ENCODE assay signal across 8 mouse cellular contexts in genomic region chr14:52018248-52019050, GRCm38 (mm10). TPM values are rescaled to one million over a fixed set of nuclear protein-coding genes. Genes with fewer than 3 reads are reported as not detected.
DNase-seq lines count a peak whose midpoint lies in the region; ATAC-seq and TF ChIP-seq lines count a peak whose summit lies in the region.

No protein-coding gene starts in this region.

- H3K36me3 ChIP-seq in kidney, embryonic 14.5 days (ENCODE audit: control insufficient read depth, insufficient read depth, low read length): no peaks in the 10 kb centered on the region
- H3K36me3 ChIP-seq in hindbrain, embryonic 11.5 days (ENCODE audit: control insufficient read depth, insufficient read depth, low read length): no peaks in the 10 kb centered on the region
- H3K36me3 ChIP-seq in midbrain, embryonic 15.5 days (replicated peaks): no peaks in the 10 kb centered on the region

- TF ChIP-seq POLR2A in bone marrow macrophage, adult 2 months (IDR thresholded peaks at IDR 0.05; ENCODE audit: borderline replicate concordance, low read depth, low read length): 0 out of 2 replicates have a peak, but pooled peaks have one; percentile 2

- H3K4me2 ChIP-seq in kidney, embryonic 14.5 days (replicated peaks; ENCODE audit: low read depth, low read length): peak overlapping the region; percentile 59
- H3K4me2 ChIP-seq in hindbrain, embryonic 11.5 days (replicated peaks; ENCODE audit: low read depth, low read length): peak overlapping the region; percentile 60
- peak overlapping the region; percentile 54 for H3K4me2 ChIP-seq in midbrain, embryonic 15.5 days

- H3K9me3 ChIP-seq in kidney, embryonic 14.5 days (ENCODE audit: control insufficient read depth, low read length): no peaks in the 10 kb centered on the region
- no peaks in the 10 kb centered on the region for H3K9me3 ChIP-seq in hindbrain, embryonic 11.5 days (ENCODE audit: control insufficient read depth, low read length)
- H3K9me3 ChIP-seq in midbrain, embryonic 15.5 days: no peaks in the 10 kb centered on the region

- intact Hi-C loops in left cerebral cortex, postnatal 14 days (cut with DNase I): no loop called here

- peak overlapping the region; percentile 92; the same call in 1 of the 2 replicates for H3K9ac ChIP-seq in kidney, embryonic 14.5 days (ENCODE audit: low read depth, low read length)
- H3K9ac ChIP-seq in hindbrain, embryonic 11.5 days (ENCODE audit: low read depth, low read length): peak overlapping the region; percentile 92; the same call in 1 of the 2 replicates
- H3K9ac ChIP-seq in midbrain, embryonic 15.5 days: peak overlapping the region; percentile 52; the same call in 1 of the 2 replicates

- no peak for ATAC-seq in kidney, embryonic 14.5 days (ENCODE audit: low FRiP score, low TSS enrichment)
- no peak for ATAC-seq in hindbrain, embryonic 11.5 days (ENCODE audit: low FRiP score)
- no peak for ATAC-seq in midbrain, embryonic 15.5 days (replicated peaks)

- H3K27ac ChIP-seq in kidney, embryonic 14.5 days (ENCODE audit: low read depth, low read length): peak overlapping the region; percentile 99
- no peak overlapping the region; the same call in 1 of the 2 replicates for H3K27ac ChIP-seq in bone marrow macrophage, adult 2 months (ENCODE audit: insufficient read depth, low read depth, low read length)
- peak overlapping the region; percentile 97 for H3K27ac ChIP-seq in hindbrain, embryonic 11.5 days (ENCODE audit: low read depth, low read length)
- H3K27ac ChIP-seq in midbrain, embryonic 15.5 days: peak overlapping the region; percentile 98

- 85% methylated on average over 15 of the region's 15 CpGs for WGBS in kidney, embryonic 14.5 days
- 86% methylated on average over 15 of the region's 15 CpGs for WGBS in hindbrain, embryonic 11.5 days
- WGBS in midbrain, embryonic 15.5 days: 81% methylated on average over 15 of the region's 15 CpGs

- H3K4me1 ChIP-seq in kidney, embryonic 14.5 days (ENCODE audit: control insufficient read depth, insufficient read depth, low read length): peaks cover 50% of the 10 kb centered on the region
- peaks cover 43% of the 10 kb centered on the region for H3K4me1 ChIP-seq in bone marrow macrophage, adult 2 months (ENCODE audit: control insufficient read depth, insufficient read depth, low read length)
- H3K4me1 ChIP-seq in hindbrain, embryonic 11.5 days (replicated peaks; ENCODE audit: control insufficient read depth, insufficient read depth, low read length): peaks cover 16% of the 10 kb centered on the region
- peaks cover 55% of the 10 kb centered on the region for H3K4me1 ChIP-seq in midbrain, embryonic 15.5 days

- TF ChIP-seq CTCF in bone marrow macrophage, adult 2 months (IDR thresholded peaks at IDR 0.05; ENCODE audit: low read depth, low read length): no peak

- no peak for DNase-seq in kidney, postnatal 36 days
- DNase-seq in hindbrain, embryonic 11.5 days (ENCODE audit: low spot score): no peak
- DNase-seq in left cerebral cortex, postnatal 14 days (ENCODE audit: low spot score in 2 of 2): no peak
- no peak for DNase-seq in frontal cortex, postnatal 36 days (ENCODE audit: low spot score in 2 of 2)
- no peak for DNase-seq in layer of hippocampus, postnatal 25 days (ENCODE audit: extremely low spot score in 1 of 2, low spot score in 1 of 2)

- H3K27me3 ChIP-seq in kidney, embryonic 14.5 days (ENCODE audit: control insufficient read depth, insufficient read depth, low read length): no peaks in the 10 kb centered on the region
- no peaks in the 10 kb centered on the region for H3K27me3 ChIP-seq in hindbrain, embryonic 11.5 days (ENCODE audit: control insufficient read depth, insufficient read depth, low read length)
- no peaks in the 10 kb centered on the region for H3K27me3 ChIP-seq in midbrain, embryonic 15.5 days (replicated peaks)

- H3K4me3 ChIP-seq in kidney, embryonic 14.5 days (ENCODE audit: low read length): peak overlapping the region; percentile 59; the same call in 1 of the 2 replicates
- peak overlapping the region; percentile 85 for H3K4me3 ChIP-seq in bone marrow macrophage, adult 2 months (ENCODE audit: insufficient read depth, low read length)
- peak overlapping the region; percentile 53; the same call in 1 of the 2 replicates for H3K4me3 ChIP-seq in hindbrain, embryonic 11.5 days (ENCODE audit: low read depth, low read length)
- peak overlapping the region; percentile 72 for H3K4me3 ChIP-seq in midbrain, embryonic 15.5 days

RNA-seq across cellular contexts. Expression of gene Zfp219, which starts 2.1 kb away (rescaled TPM):
- 44.5 and 45.5 TPM in 2 replicates for polyA plus RNA-seq in kidney, embryonic 14.5 days (2014; fragmentation: Nextera tagmentation; extraction: Ambion mirVana)
- 31.2 and 43.5 TPM in 2 replicates for polyA plus RNA-seq in bone marrow macrophage, adult 2 months (2012; ENCODE audit: insufficient read depth, insufficient read length, missing spikeins)
- 55.3 and 67.1 TPM in 2 replicates for polyA plus RNA-seq in hindbrain, embryonic 11.5 days (2014; fragmentation: Nextera tagmentation; extraction: Ambion mirVana)
- polyA plus RNA-seq in midbrain, embryonic 15.5 days (2015; fragmentation: Nextera tagmentation; extraction: Ambion mirVana): 45.9 and 54.5 TPM in 2 replicates
- 10 to 100 TPM; 29.5 to 33.6 TPM for total RNA-seq in left cerebral cortex, postnatal 14 days (2021)
- 10 to 100 TPM; 36.0 to 39.0 TPM for total RNA-seq in layer of hippocampus, postnatal 25 days (2021)

RNA-seq across cellular contexts. Expression of gene Tmem253, which starts 3.0 kb away (rescaled TPM):
- 0.57 and 1.1 TPM in 2 replicates for polyA plus RNA-seq in kidney, embryonic 14.5 days (2014; fragmentation: Nextera tagmentation; extraction: Ambion mirVana)
- polyA plus RNA-seq in bone marrow macrophage, adult 2 months (2012; ENCODE audit: insufficient read depth, insufficient read length, missing spikeins): not detected in 2 replicates
- polyA plus RNA-seq in hindbrain, embryonic 11.5 days (2014; fragmentation: Nextera tagmentation; extraction: Ambion mirVana): 0.50 and 1.6 TPM in 2 replicates
- 0.50 and 0.78 TPM in 2 replicates for polyA plus RNA-seq in midbrain, embryonic 15.5 days (2015; fragmentation: Nextera tagmentation; extraction: Ambion mirVana)
- under 1 TPM; 0.36 to 0.77 TPM for total RNA-seq in left cerebral cortex, postnatal 14 days (2021)
- 1 to 10 TPM in 1 of 2 experiments, under 1 TPM in 1; 0.54 to 1.8 TPM for total RNA-seq in layer of hippocampus, postnatal 25 days (2021)

RNA-seq across cellular contexts. Expression of gene Olfr221, which starts 23.8 kb away (rescaled TPM):
- not detected in 2 replicates for polyA plus RNA-seq in kidney, embryonic 14.5 days (2014; fragmentation: Nextera tagmentation; extraction: Ambion mirVana)
- polyA plus RNA-seq in bone marrow macrophage, adult 2 months (2012; ENCODE audit: insufficient read depth, insufficient read length, missing spikeins): not detected in 2 replicates
- polyA plus RNA-seq in hindbrain, embryonic 11.5 days (2014; fragmentation: Nextera tagmentation; extraction: Ambion mirVana): not detected in 2 replicates
- polyA plus RNA-seq in midbrain, embryonic 15.5 days (2015; fragmentation: Nextera tagmentation; extraction: Ambion mirVana): not detected in 2 replicates
- total RNA-seq in left cerebral cortex, postnatal 14 days (2021): not detected
- not detected for total RNA-seq in layer of hippocampus, postnatal 25 days (2021)

RNA-seq across cellular contexts. Expression of gene Arhgef40, which starts 33.9 kb away (rescaled TPM):
- 72.4 and 74.9 TPM in 2 replicates for polyA plus RNA-seq in kidney, embryonic 14.5 days (2014; fragmentation: Nextera tagmentation; extraction: Ambion mirVana)
- 4.3 and 5.8 TPM in 2 replicates for polyA plus RNA-seq in bone marrow macrophage, adult 2 months (2012; ENCODE audit: insufficient read depth, insufficient read length, missing spikeins)
- 58.5 and 58.8 TPM in 2 replicates for polyA plus RNA-seq in hindbrain, embryonic 11.5 days (2014; fragmentation: Nextera tagmentation; extraction: Ambion mirVana)
- polyA plus RNA-seq in midbrain, embryonic 15.5 days (2015; fragmentation: Nextera tagmentation; extraction: Ambion mirVana): 89.2 and 90.9 TPM in 2 replicates
- total RNA-seq in left cerebral cortex, postnatal 14 days (2021): 10 to 100 TPM; 31.9 to 35.2 TPM
- 10 to 100 TPM; 27.1 to 40.5 TPM for total RNA-seq in layer of hippocampus, postnatal 25 days (2021)
